Mouse (Mus musculus) brain, embryonic 14.5 days (tissue): ENCODE results near the gene Olfr6.

Source experiments
- CTCF ChIP-seq: fragments of 200-500 bp; IDR thresholded peaks from 2 replicates; pipeline ENCODE4 v1.5.1; 2012; ENCODE audit warnings: inconsistent platforms, mild to moderate bottlenecking, moderate library complexity, borderline replicate concordance; ENCODE audit not compliant: insufficient read depth, insufficient read length; ENCODE audit errors: extremely low read depth
- POLR2A ChIP-seq: fragments of 200-500 bp; IDR thresholded peaks from 2 replicates; pipeline ENCODE4 v1.6.1; 2012; ENCODE audit warnings: mild to moderate bottlenecking, inconsistent platforms, borderline replicate concordance; ENCODE audit not compliant: poor library complexity, insufficient read depth, insufficient read length, severe bottlenecking; ENCODE audit errors: extremely low read depth

DNA sequence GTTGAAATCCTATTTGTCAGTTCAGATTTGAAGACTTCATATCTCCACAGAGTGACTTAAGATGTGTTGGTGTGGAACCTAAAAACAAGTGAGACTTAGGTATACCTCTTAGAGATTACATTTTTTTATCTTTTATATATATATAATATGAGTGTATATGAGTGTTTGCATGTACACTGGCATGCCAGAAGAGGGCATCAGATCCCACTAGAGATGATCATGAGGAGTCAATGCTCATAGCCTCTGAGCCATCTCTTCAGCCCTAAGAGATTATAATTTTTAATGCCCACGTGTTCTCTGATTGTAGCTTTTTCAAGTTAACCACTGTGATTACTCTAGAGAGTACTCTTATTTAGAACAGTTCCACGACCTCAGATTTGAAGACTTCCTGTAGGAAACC, 56.1 kb downstream of the Olfr6 start, which contains the start of gene Olfr1532-ps1:
- no peak for TF ChIP-seq POLR2A
- TF ChIP-seq CTCF, result no peak
